Mouse (Mus musculus) intestine, postnatal 0 days (tissue): Measurements from ENCODE around the gene Acbd3. TPM values are rescaled to one million over a fixed set of nuclear protein-coding genes. Genes with fewer than 3 reads are reported as not detected.

Experiments
- ATAC-seq: fragments of 200-750 bp; cut with Nextera tagmentation; 2 replicates; pipeline ENCODE4 v1.8.0; 2017; ENCODE audit warnings: mild to moderate bottlenecking, moderate TSS enrichment, moderate library complexity
- H3K27ac ChIP-seq: fragments of 300-500 bp; sonication (generic); 2 replicates; pipeline ENCODE4 v1.5.1; 2014; ENCODE audit warnings: mild to moderate bottlenecking, low read depth, low read length, moderate library complexity
- H3K27me3 ChIP-seq: fragments of 300-500 bp; sonication (generic); replicated peaks from 2 replicates; pipeline ENCODE4 v1.6.1; 2014; ENCODE audit warnings: low read length, mixed read lengths; ENCODE audit not compliant: control insufficient read depth, insufficient read depth
- H3K36me3 ChIP-seq: fragments of 300-500 bp; sonication (generic); 2 replicates; pipeline ENCODE4 v1.6.1; 2014; ENCODE audit warnings: mild to moderate bottlenecking, moderate library complexity; ENCODE audit not compliant: control insufficient read depth, insufficient read depth
- H3K4me1 ChIP-seq: fragments of 300-500 bp; sonication (generic); replicated peaks from 2 replicates; pipeline ENCODE4 v1.6.1; 2014; ENCODE audit warnings: antibody characterized with exemption, low read length, mixed read lengths; ENCODE audit not compliant: control insufficient read depth, insufficient read depth
- H3K4me2 ChIP-seq: fragments of 300-500 bp; sonication (generic); replicated peaks from 2 replicates; pipeline ENCODE4 v1.6.1; 2014; ENCODE audit warnings: low read depth, mild to moderate bottlenecking, moderate library complexity
- H3K4me3 ChIP-seq: fragments of 300-500 bp; sonication (generic); 2 replicates; pipeline ENCODE4 v1.5.1; 2014; ENCODE audit warnings: low read depth, low read length
- H3K9ac ChIP-seq: fragments of 300-500 bp; sonication (generic); 2 replicates; pipeline ENCODE4 v1.6.1; 2014; ENCODE audit warnings: mild to moderate bottlenecking, low read depth, low read length
- H3K9me3 ChIP-seq: fragments of 300-500 bp; sonication (generic); 2 replicates; pipeline ENCODE4 v1.6.1; 2016; ENCODE audit warnings: mixed run types; ENCODE audit not compliant: control insufficient read depth
- CTCF ChIP-seq: sonication (generic); IDR thresholded peaks from 2 replicates; pipeline ENCODE4 v1.5.1; 2016; ENCODE audit warnings: low read depth, mild to moderate bottlenecking, control low read depth, antibody characterized with exemption, moderate library complexity
- WGBS: fragments of 180-500 bp; shearing (Covaris S2); extraction: QIAGEN DNeasy Blood & Tissue Kit; methylation state at CpG from one replicate; pipeline ENCODE4 v1.1.7; 2014; 5-methylcytosine and 5-hydroxymethylcytosine counted together
- polyA plus RNA-seq: library from polyadenylated mRNA; unstranded; fragments of >200 nt; fragmentation: Nextera tagmentation; extraction: Ambion mirVana; gene quantifications from 2 replicates; pipeline ENCODE4 v1.2.1, GENCODE M21; 2015

Gene Acbd3
- polyA plus RNA-seq, 1 experiment from 2014 or later = 16.9 TPM

DNA sequence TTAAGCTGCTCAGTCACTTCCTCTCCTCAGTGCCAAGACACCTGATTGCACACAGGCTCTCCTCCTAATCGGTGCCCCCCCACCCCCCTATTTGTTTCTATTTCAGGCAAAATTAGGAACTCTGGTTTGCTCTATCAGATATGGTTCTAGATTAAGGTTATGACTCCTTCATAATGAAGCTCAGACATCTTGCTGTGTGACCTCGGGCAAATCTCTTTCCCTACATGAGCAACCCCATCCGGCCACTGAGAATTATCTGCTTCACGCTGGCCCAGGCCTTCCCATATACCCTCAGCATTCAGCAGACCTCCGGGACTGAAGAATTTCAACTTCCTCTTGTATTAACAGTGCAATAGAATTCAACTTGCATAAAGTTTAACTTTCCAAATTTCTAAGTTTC, 73.4 kb downstream of the Acbd3 start:
- no peaks in the 10 kb centered on the region for H3K27me3 ChIP-seq
- H3K4me3 ChIP-seq = no peak overlapping the region
- no peak overlapping the region for H3K27ac ChIP-seq
- no peak for ATAC-seq
- peaks cover 1% of the 10 kb centered on the region; the same call in 1 of the 2 replicates for H3K4me1 ChIP-seq
- 94% methylated on average over 5 of the region's 5 CpGs for WGBS
- no peaks in the 10 kb centered on the region for H3K9me3 ChIP-seq
- no peak for TF ChIP-seq CTCF
- H3K9ac ChIP-seq = no peak overlapping the region
- H3K4me2 ChIP-seq = no peak overlapping the region
- H3K36me3 ChIP-seq = peaks cover 16% of the 10 kb centered on the region

DNA sequence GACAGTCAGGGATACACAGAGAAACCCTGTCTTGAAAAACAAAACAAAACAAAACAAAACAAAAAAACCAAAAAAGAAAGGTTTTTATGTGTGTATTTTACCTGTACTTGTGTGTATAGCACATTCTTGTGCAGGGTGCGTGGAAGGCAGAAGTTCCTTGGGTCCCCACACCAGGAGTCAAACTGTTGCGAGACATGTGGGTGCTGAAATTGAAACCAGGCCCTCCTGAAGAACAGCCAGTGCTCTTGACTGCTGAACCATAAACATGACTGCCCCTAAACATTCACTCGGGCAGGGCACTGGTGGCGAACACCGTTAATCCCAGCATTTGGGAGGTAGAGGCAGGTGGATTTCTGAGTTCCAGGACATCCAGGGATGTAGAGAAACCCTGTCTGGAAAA, 74.2 kb downstream of the Acbd3 start:
- no peak for TF ChIP-seq CTCF
- no peaks in the 10 kb centered on the region for H3K4me1 ChIP-seq

DNA sequence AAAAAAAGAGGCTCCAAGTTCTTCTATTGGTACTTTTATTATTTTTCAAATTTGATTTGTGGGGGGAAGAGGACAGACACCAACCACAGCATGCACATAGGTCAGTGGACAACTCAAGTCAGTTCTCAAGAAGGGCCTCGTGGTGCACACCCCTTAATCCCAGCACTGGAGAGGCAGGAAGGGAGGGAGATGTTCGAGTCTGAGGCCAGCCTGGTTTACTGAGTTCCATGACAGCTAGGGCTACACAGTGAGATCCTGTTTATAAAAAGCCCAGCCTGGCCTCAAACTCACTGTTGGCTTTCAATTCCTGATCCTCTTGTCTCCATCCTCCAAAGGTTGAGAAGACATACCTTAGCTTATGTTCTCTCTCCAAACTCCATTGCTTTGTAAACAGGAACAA, 75.0 kb downstream of the Acbd3 start:
- Histone ChIP-seq H3K4me1 (no peaks in the 10 kb centered on the region), H3K27ac (no peak overlapping the region), H3K4me3 (no peak overlapping the region), H3K36me3 (peaks cover 31% of the 10 kb centered on the region), H3K4me2 (no peak overlapping the region), H3K27me3 (no peaks in the 10 kb centered on the region), H3K9me3 (no peaks in the 10 kb centered on the region), H3K9ac (no peak overlapping the region)
- ATAC-seq = no peak
- no peak for TF ChIP-seq CTCF
- 46% methylated on average over 2 of the region's 2 CpGs for WGBS

More for the DNA sequence above, 74.2 kb downstream of the Acbd3 start:
- 93% methylated on average over 5 of the region's 5 CpGs for WGBS
- H3K9me3 ChIP-seq = no peaks in the 10 kb centered on the region
- no peak for ATAC-seq
- no peak overlapping the region for H3K4me3 ChIP-seq
- no peak overlapping the region for H3K4me2 ChIP-seq
- H3K36me3 ChIP-seq = peaks cover 23% of the 10 kb centered on the region
- H3K9ac ChIP-seq = no peak overlapping the region
- H3K27me3 ChIP-seq = no peaks in the 10 kb centered on the region
- H3K27ac ChIP-seq = no peak overlapping the region

DNA sequence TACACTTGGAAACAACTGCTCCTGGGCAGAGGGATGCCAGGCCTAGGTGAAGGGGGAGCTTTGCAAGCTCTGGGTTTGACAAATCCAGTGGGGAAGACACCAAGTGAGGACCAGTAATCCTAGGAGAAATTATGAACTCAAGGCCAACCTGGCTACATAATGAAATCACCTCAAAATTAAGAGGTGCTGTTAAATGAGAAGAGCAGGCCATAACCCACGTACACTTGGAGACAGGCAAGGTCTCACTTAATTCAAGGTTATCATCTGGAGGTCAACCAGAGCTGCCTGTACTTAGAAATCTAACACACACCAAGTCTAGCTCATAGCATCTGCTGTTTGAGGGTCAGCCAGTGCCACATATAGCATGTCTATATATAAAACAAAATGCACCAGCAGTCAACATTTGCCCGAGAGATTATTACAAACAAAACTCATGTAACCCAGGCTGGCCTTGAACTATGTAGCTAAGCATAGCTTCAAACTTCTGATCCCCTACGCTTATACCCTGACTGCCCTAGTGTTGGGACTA, 75.7 kb downstream of the Acbd3 start:
- WGBS = 72% methylated on average over 3 of the region's 3 CpGs
- Histone ChIP-seq H3K4me2 (no peak overlapping the region), H3K9me3 (no peaks in the 10 kb centered on the region), H3K4me3 (no peak overlapping the region), H3K4me1 (no peaks in the 10 kb centered on the region), H3K36me3 (peaks cover 38% of the 10 kb centered on the region), H3K27me3 (no peaks in the 10 kb centered on the region), H3K27ac (no peak overlapping the region), H3K9ac (no peak overlapping the region)
- TF ChIP-seq CTCF = no peak
- ATAC-seq = no peak

Other genes with a start within 250 kb of the Acbd3 start
- 2.6 and 2.7 TPM in 2 replicates for gene Stum, start 242.5 kb upstream of the Acbd3 start, polyA plus RNA-seq
- 20.4 and 22.6 TPM in 2 replicates for gene Parp1, start 157.1 kb upstream of the Acbd3 start, polyA plus RNA-seq
- 4.3 and 4.5 TPM in 2 replicates for gene Lin9, start 84.9 kb upstream of the Acbd3 start, polyA plus RNA-seq
- gene Mixl1, start 29.0 kb upstream of the Acbd3 start, polyA plus RNA-seq = not detected in 2 replicates
- gene H3f3a, start 87.9 kb downstream of the Acbd3 start, polyA plus RNA-seq = 1,056 and 1,104 TPM in 2 replicates
- 13.3 and 16.7 TPM in 2 replicates for gene Sde2, start 125.1 kb downstream of the Acbd3 start, polyA plus RNA-seq
- gene Lefty2, start 167.1 kb downstream of the Acbd3 start, polyA plus RNA-seq = not detected in 2 replicates
- 24.5 and 26.3 TPM in 2 replicates for gene Pycr2, start 178.2 kb downstream of the Acbd3 start, polyA plus RNA-seq
- gene Lefty1, start 209.0 kb downstream of the Acbd3 start, polyA plus RNA-seq = 0.90 and 1.3 TPM in 2 replicates
- gene Tmem63a, start 216.3 kb downstream of the Acbd3 start, polyA plus RNA-seq = 9.5 and 10.2 TPM in 2 replicates